Mouse (Mus musculus) G1E (cell line): ENCODE measurements at regions not wholly inside any gene's neighbourhood (a gene's known extent, or its start where the extent isn't known, plus 50 kb on each side); places are given as distances from the start of the nearest gene placed in this dataset.

Experiments
- CTCF ChIP-seq: IDR thresholded peaks from 2 replicates; pipeline ENCODE4 v1.5.1; 2012; ENCODE audit warnings: low read depth, low read length, inconsistent platforms, mixed read lengths
- GATA2 ChIP-seq: IDR thresholded peaks from 2 replicates; pipeline ENCODE4 v1.6.1; 2012; ENCODE audit warnings: low read depth, low read length, inconsistent platforms, borderline replicate concordance

DNA sequence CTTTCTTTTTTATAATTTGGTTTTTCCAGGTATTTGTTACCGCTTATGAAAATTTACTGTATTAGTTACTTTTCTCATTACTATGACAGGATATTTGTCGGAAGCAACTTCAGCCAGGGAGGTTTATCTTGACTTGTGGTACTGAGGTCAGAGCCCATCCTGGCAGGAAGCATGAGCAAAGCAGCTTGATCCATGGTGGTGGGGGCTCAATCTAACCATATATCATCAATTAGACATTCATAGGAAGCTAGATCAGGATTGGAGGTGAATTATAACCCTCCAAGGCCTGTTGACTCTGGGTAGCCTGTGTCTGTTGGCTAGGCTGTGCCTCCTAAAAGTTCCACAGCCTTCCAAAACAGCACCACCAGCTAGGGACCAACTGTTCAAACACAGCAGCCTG is 58.5 kb upstream of the Sstr4 start:
- TF ChIP-seq GATA2 (no peak), CTCF (no peak)
